Mouse (Mus musculus) lung, postnatal 0 days (tissue): Measurements from ENCODE around the gene Fam155a.

Experiments used
- CTCF ChIP-seq: IDR thresholded peaks from 2 replicates; pipeline ENCODE4 v1.5.1; 2016; ENCODE audit warnings: antibody characterized with exemption, mild to moderate bottlenecking
- EP300 ChIP-seq: IDR thresholded peaks from 2 replicates; pipeline ENCODE4 v1.6.1; 2016; ENCODE audit warnings: antibody characterized with exemption, mild to moderate bottlenecking, control low read depth

- TF ChIP-seq EP300 (no peak), CTCF (no peak)
These were observed 175.0 kb downstream of the Fam155a start for GRCm38 (mm10) chr8:9596003-9596402.
